Mouse (Mus musculus) frontal cortex, postnatal 36 days (tissue): Measurements from ENCODE around the gene Fuz.

Source experiments
- DNase-seq, 2 experiments: peaks; one replicate each; pipeline ENCODE4 v3.0.0; 2022; ENCODE audit warnings: low spot score in 2 of 2

Fuz gene

GRCm38 (mm10) chr7:44888256-44889105, 7.4 kb upstream of the Fuz start:
- no peak for DNase-seq

GRCm38 (mm10) chr7:44890180-44890579, 5.7 kb upstream of the Fuz start:
- DNase-seq, result no peak

GRCm38 (mm10) chr7:44890737-44891136, 5.1 kb upstream of the Fuz start:
- DNase-seq, result no peak

- DNase-seq, result no peak
These were observed 4.3 kb upstream of the Fuz start for GRCm38 (mm10) chr7:44891611-44892010.

- DNase-seq, result peak; percentile 93 to 98
These were observed 3.5 kb upstream of the Fuz start, which contains the start of gene Med25 for GRCm38 (mm10) chr7:44892276-44892921. Gene Med25, minus strand, starts transcription at chr7:44892712.

- no peak for DNase-seq
These were observed 2.7 kb upstream of the Fuz start for GRCm38 (mm10) chr7:44893197-44893596.

GRCm38 (mm10) chr7:44894175-44894574, 1.7 kb upstream of the Fuz start:
- DNase-seq, result no peak

GRCm38 (mm10) chr7:44895206-44895592, 680 bp upstream of the Fuz start:
- DNase-seq, result no peak

GRCm38 (mm10) chr7:44896499-44896898, 620 bp downstream of the Fuz start:
- DNase-seq, result no peak

- DNase-seq, result no peak
These were observed 2.7 kb downstream of the Fuz start for GRCm38 (mm10) chr7:44898607-44899006.

GRCm38 (mm10) chr7:44900632-44901031, 4.8 kb downstream of the Fuz start:
- no peak for DNase-seq

GRCm38 (mm10) chr7:44901230-44901722, 5.4 kb downstream of the Fuz start:
- DNase-seq, result no peak

- DNase-seq, result no peak
These were observed 9.6 kb downstream of the Fuz start for GRCm38 (mm10) chr7:44905430-44905829.

- no peak for DNase-seq
These were observed 13.0 kb downstream of the Fuz start for GRCm38 (mm10) chr7:44908706-44909476.

- DNase-seq, result no peak
These were observed 18.5 kb downstream of the Fuz start for GRCm38 (mm10) chr7:44914396-44914795.

GRCm38 (mm10) chr7:44915314-44915713, 19.4 kb downstream of the Fuz start:
- DNase-seq, result no peak

GRCm38 (mm10) chr7:44916191-44916590, 20.3 kb downstream of the Fuz start:
- DNase-seq, result no peak

- DNase-seq, result no peak
These were observed 21.0 kb downstream of the Fuz start for GRCm38 (mm10) chr7:44916881-44917280.

GRCm38 (mm10) chr7:44918219-44918618, 22.3 kb downstream of the Fuz start:
- no peak for DNase-seq

GRCm38 (mm10) chr7:44919127-44919526, 23.2 kb downstream of the Fuz start:
- no peak for DNase-seq

- DNase-seq, result no peak
These were observed 26.7 kb downstream of the Fuz start for GRCm38 (mm10) chr7:44922530-44922929.

- DNase-seq, result no peak
These were observed 29.6 kb downstream of the Fuz start for GRCm38 (mm10) chr7:44925468-44925867.
